Mouse (Mus musculus): Measurements from ENCODE around the gene Arhgef38. TPM values are rescaled to one million over a fixed set of nuclear protein-coding genes. Genes with fewer than 3 reads are reported as not detected.

The Arhgef38 gene
- polyA plus RNA-seq, 1 experiment: not detected

- H3K27ac ChIP-seq (replicated peaks; ENCODE audit: low read depth, low read length): no peak overlapping the region
- no peak overlapping the region for H3K4me3 ChIP-seq (ENCODE audit: insufficient read depth, low read depth, low read length)
Measured at GRCm38 (mm10) chr3:133202171-133202570, 32.6 kb downstream of the Arhgef38 start.

GRCm38 (mm10) chr3:133188930-133189329 lies 45.8 kb downstream of the Arhgef38 start:
- H3K4me1 ChIP-seq (ENCODE audit: control insufficient read depth, insufficient read depth, insufficient read length, low read length): no peaks in the 10 kb centered on the region
- no peak overlapping the region for H3K4me3 ChIP-seq (ENCODE audit: insufficient read depth, low read depth, low read length)
- H3K27ac ChIP-seq (replicated peaks; ENCODE audit: low read depth, low read length): no peak overlapping the region

More at GRCm38 (mm10) chr3:133202171-133202570, 32.6 kb downstream of the Arhgef38 start:
- no peaks in the 10 kb centered on the region for H3K4me1 ChIP-seq (ENCODE audit: control insufficient read depth, insufficient read depth, insufficient read length, low read length)

- Histone ChIP-seq H3K27ac (replicated peaks; ENCODE audit: low read depth, low read length) (no peak overlapping the region), H3K4me3 (ENCODE audit: insufficient read depth, low read depth, low read length) (no peak overlapping the region), H3K4me1 (ENCODE audit: control insufficient read depth, insufficient read depth, insufficient read length, low read length) (no peaks in the 10 kb centered on the region)
Measured at GRCm38 (mm10) chr3:133187524-133187923, 47.2 kb downstream of the Arhgef38 start.

GRCm38 (mm10) chr3:133176033-133176750 lies 58.6 kb downstream of the Arhgef38 start:
- Histone ChIP-seq H3K4me3 (ENCODE audit: insufficient read depth, low read depth, low read length) (no peak overlapping the region), H3K4me1 (ENCODE audit: control insufficient read depth, insufficient read depth, insufficient read length, low read length) (no peaks in the 10 kb centered on the region)

GRCm38 (mm10) chr3:133172291-133172690 lies 62.5 kb downstream of the Arhgef38 start:
- Histone ChIP-seq H3K4me3 (ENCODE audit: insufficient read depth, low read depth, low read length) (no peak overlapping the region), H3K27ac (replicated peaks; ENCODE audit: low read depth, low read length) (no peak overlapping the region), H3K4me1 (ENCODE audit: control insufficient read depth, insufficient read depth, insufficient read length, low read length) (no peaks in the 10 kb centered on the region)

More at GRCm38 (mm10) chr3:133176033-133176750, 58.6 kb downstream of the Arhgef38 start:
- H3K27ac ChIP-seq (replicated peaks; ENCODE audit: low read depth, low read length): no peak overlapping the region

GRCm38 (mm10) chr3:133169737-133170136 lies 65.0 kb downstream of the Arhgef38 start:
- no peak overlapping the region for H3K4me3 ChIP-seq (ENCODE audit: insufficient read depth, low read depth, low read length)
- H3K27ac ChIP-seq (replicated peaks; ENCODE audit: low read depth, low read length): no peak overlapping the region
- no peaks in the 10 kb centered on the region for H3K4me1 ChIP-seq (ENCODE audit: control insufficient read depth, insufficient read depth, insufficient read length, low read length)

GRCm38 (mm10) chr3:133167550-133167949 lies 67.2 kb downstream of the Arhgef38 start:
- H3K4me1 ChIP-seq (ENCODE audit: control insufficient read depth, insufficient read depth, insufficient read length, low read length): no peaks in the 10 kb centered on the region
- H3K27ac ChIP-seq (replicated peaks; ENCODE audit: low read depth, low read length): no peak overlapping the region
- H3K4me3 ChIP-seq (ENCODE audit: insufficient read depth, low read depth, low read length): no peak overlapping the region

- H3K4me3 ChIP-seq (ENCODE audit: insufficient read depth, low read depth, low read length): no peak overlapping the region
- H3K27ac ChIP-seq (replicated peaks; ENCODE audit: low read depth, low read length): no peak overlapping the region
- no peaks in the 10 kb centered on the region for H3K4me1 ChIP-seq (ENCODE audit: control insufficient read depth, insufficient read depth, insufficient read length, low read length)
Measured at GRCm38 (mm10) chr3:133165130-133165529, 69.6 kb downstream of the Arhgef38 start.

GRCm38 (mm10) chr3:133163913-133164406 lies 70.8 kb downstream of the Arhgef38 start:
- Histone ChIP-seq H3K27ac (replicated peaks; ENCODE audit: low read depth, low read length) (no peak overlapping the region), H3K4me1 (ENCODE audit: control insufficient read depth, insufficient read depth, insufficient read length, low read length) (no peaks in the 10 kb centered on the region), H3K4me3 (ENCODE audit: insufficient read depth, low read depth, low read length) (no peak overlapping the region)

- H3K27ac ChIP-seq (replicated peaks; ENCODE audit: low read depth, low read length): no peak overlapping the region
Measured at GRCm38 (mm10) chr3:133163174-133163573, 71.6 kb downstream of the Arhgef38 start.

GRCm38 (mm10) chr3:133161407-133161806 lies 73.3 kb downstream of the Arhgef38 start:
- Histone ChIP-seq H3K27ac (replicated peaks; ENCODE audit: low read depth, low read length) (no peak overlapping the region), H3K4me1 (ENCODE audit: control insufficient read depth, insufficient read depth, insufficient read length, low read length) (no peaks in the 10 kb centered on the region), H3K4me3 (ENCODE audit: insufficient read depth, low read depth, low read length) (no peak overlapping the region)

More at GRCm38 (mm10) chr3:133163174-133163573, 71.6 kb downstream of the Arhgef38 start:
- H3K4me1 ChIP-seq (ENCODE audit: control insufficient read depth, insufficient read depth, insufficient read length, low read length): no peaks in the 10 kb centered on the region
- no peak overlapping the region for H3K4me3 ChIP-seq (ENCODE audit: insufficient read depth, low read depth, low read length)

GRCm38 (mm10) chr3:133158260-133158659 lies 76.5 kb downstream of the Arhgef38 start:
- H3K27ac ChIP-seq (replicated peaks; ENCODE audit: low read depth, low read length): no peak overlapping the region
- no peak overlapping the region for H3K4me3 ChIP-seq (ENCODE audit: insufficient read depth, low read depth, low read length)
- H3K4me1 ChIP-seq (ENCODE audit: control insufficient read depth, insufficient read depth, insufficient read length, low read length): no peaks in the 10 kb centered on the region

- Histone ChIP-seq H3K4me1 (ENCODE audit: control insufficient read depth, insufficient read depth, insufficient read length, low read length) (no peaks in the 10 kb centered on the region), H3K4me3 (ENCODE audit: insufficient read depth, low read depth, low read length) (no peak overlapping the region), H3K27ac (replicated peaks; ENCODE audit: low read depth, low read length) (no peak overlapping the region)
Measured at GRCm38 (mm10) chr3:133154683-133155082, 80.1 kb downstream of the Arhgef38 start.

- no peak overlapping the region for H3K27ac ChIP-seq (replicated peaks; ENCODE audit: low read depth, low read length)
- no peaks in the 10 kb centered on the region for H3K4me1 ChIP-seq (ENCODE audit: control insufficient read depth, insufficient read depth, insufficient read length, low read length)
- no peak overlapping the region for H3K4me3 ChIP-seq (ENCODE audit: insufficient read depth, low read depth, low read length)
Measured at GRCm38 (mm10) chr3:133153629-133154028, 81.1 kb downstream of the Arhgef38 start.

- H3K4me3 ChIP-seq (ENCODE audit: insufficient read depth, low read depth, low read length): no peak overlapping the region
- no peak overlapping the region for H3K27ac ChIP-seq (replicated peaks; ENCODE audit: low read depth, low read length)
- H3K4me1 ChIP-seq (ENCODE audit: control insufficient read depth, insufficient read depth, insufficient read length, low read length): no peaks in the 10 kb centered on the region
Measured at GRCm38 (mm10) chr3:133152831-133153230, 81.9 kb downstream of the Arhgef38 start.

GRCm38 (mm10) chr3:133151629-133152028 lies 83.1 kb downstream of the Arhgef38 start:
- Histone ChIP-seq H3K4me1 (ENCODE audit: control insufficient read depth, insufficient read depth, insufficient read length, low read length) (no peaks in the 10 kb centered on the region), H3K4me3 (ENCODE audit: insufficient read depth, low read depth, low read length) (no peak overlapping the region), H3K27ac (replicated peaks; ENCODE audit: low read depth, low read length) (no peak overlapping the region)
